In genomic region chr15:80277625-80278024, GRCm38 (mm10) we compare ENCODE assay signal across 9 mouse cellular contexts. TPM values are rescaled to one million over a fixed set of nuclear protein-coding genes. Genes with fewer than 3 reads are reported as not detected.
DNase-seq lines count a peak whose midpoint lies in the region; ATAC-seq and TF ChIP-seq lines count a peak whose summit lies in the region.
"Had no signal": no experiment of that assay in that cellular context is flagged by ENCODE, and none has a peak within 500 bp of the region (broad histone marks: within the 10 kb centered on the region; RNA-seq: fewer than 3 reads in every experiment).

No protein-coding gene starts in this region.

- no peak overlapping the region for H3K4me3 ChIP-seq in myocyte
- no peak overlapping the region for H3K4me3 ChIP-seq in intestine, postnatal 0 days (ENCODE audit: low read depth, low read length)
- H3K4me3 ChIP-seq: heart, embryonic 13.5 days had no signal

- no peak overlapping the region for H3K27ac ChIP-seq in intestine, postnatal 0 days (ENCODE audit: low read depth, low read length)
- H3K27ac ChIP-seq: heart, embryonic 13.5 days had no signal

- no peak overlapping the region for H3K9ac ChIP-seq in intestine, postnatal 0 days (ENCODE audit: low read depth, low read length)
- H3K9ac ChIP-seq: heart, embryonic 13.5 days had no signal

- WGBS in intestine, postnatal 0 days, result 0% methylated on average over 6 of the region's 6 CpGs

- H3K4me2 ChIP-seq in myocyte (ENCODE audit: low read depth), result no peak overlapping the region
- H3K4me2 ChIP-seq in intestine, postnatal 0 days (replicated peaks; ENCODE audit: low read depth), result no peak overlapping the region
- H3K4me2 ChIP-seq: heart, embryonic 13.5 days had no signal

- no peaks in the 10 kb centered on the region for H3K4me1 ChIP-seq in intestine, postnatal 0 days (replicated peaks; ENCODE audit: control insufficient read depth, insufficient read depth, low read length)
- H3K4me1 ChIP-seq: heart, embryonic 13.5 days had no signal

- H3K27me3 ChIP-seq in myocyte (ENCODE audit: control insufficient read depth, insufficient read depth, insufficient read length), result peaks cover 9% of the 10 kb centered on the region
- no peaks in the 10 kb centered on the region for H3K27me3 ChIP-seq in intestine, postnatal 0 days (replicated peaks; ENCODE audit: control insufficient read depth, insufficient read depth, low read length)

- no peaks in the 10 kb centered on the region for H3K9me3 ChIP-seq in intestine, postnatal 0 days (ENCODE audit: control insufficient read depth)
- H3K9me3 ChIP-seq: heart, embryonic 13.5 days had no signal

- H3ac ChIP-seq in myocyte (ENCODE audit: control insufficient read depth, insufficient read length), result no peak overlapping the region

- H3K79me2 ChIP-seq in myocyte (ENCODE audit: control insufficient read depth, insufficient read depth), result no peaks in the 10 kb centered on the region

- no peak for TF ChIP-seq POLR2A in myocyte (IDR thresholded peaks at IDR 0.05; ENCODE audit: insufficient read length, low read depth)

- H3K36me3 ChIP-seq in myocyte (ENCODE audit: control insufficient read depth, insufficient read depth), result no peaks in the 10 kb centered on the region
- H3K36me3 ChIP-seq in intestine, postnatal 0 days (ENCODE audit: control insufficient read depth, insufficient read depth), result no peaks in the 10 kb centered on the region
- H3K36me3 ChIP-seq: heart, embryonic 13.5 days had no signal

- TF ChIP-seq CTCF in intestine, postnatal 0 days (IDR thresholded peaks at IDR 0.05; ENCODE audit: low read depth), result no peak

- peak; percentile 69 to 82 for DNase-seq in heart, postnatal 14 days
- no peak for DNase-seq in heart, adult 11 months
- peak; percentile 47 to 80 for DNase-seq in urinary bladder, postnatal 4 days (ENCODE audit: low spot score in 2 of 2)
- no peak for DNase-seq in urinary bladder, adult 2 months (ENCODE audit: low spot score)
- DNase-seq in MN1 (ENCODE audit: low spot score), result no peak

- intact Hi-C loops in heart, postnatal 14 days (cut with DNase I), result no loop called here

- peak; percentile 42; the same call in 1 of the 2 replicates for ATAC-seq in granulocyte monocyte progenitor cell, adult 5-6 weeks (replicated peaks; ENCODE audit: poor library complexity, severe bottlenecking)
- no peak for ATAC-seq in intestine, postnatal 0 days

TF ChIP-seq in myocyte, 11 proteins besides CTCF, POLR2A, EP300 and RAD21:
- TF ChIP-seq MAX (IDR thresholded peaks at IDR 0.05; ENCODE audit: low read depth), result peak; percentile 93
- peak; percentile 97 for TF ChIP-seq REST (IDR thresholded peaks at IDR 0.05; ENCODE audit: insufficient read depth, insufficient read length)
- peak in 1 of 3 experiments; percentile 52 for TF ChIP-seq MYOG (IDR thresholded peaks at IDR 0.05; ENCODE audit: control insufficient read depth in 1 of 3, insufficient read depth in 1 of 3, insufficient read length in 2 of 3, low read depth in 2 of 3)
- no peak for TF ChIP-seq TCF3 (IDR thresholded peaks at IDR 0.05; ENCODE audit: insufficient read length, low read depth)
- peak in 1 of 3 experiments; percentile 17 for TF ChIP-seq MYOD1 (IDR thresholded peaks at IDR 0.05; ENCODE audit: control insufficient read depth in 1 of 3, insufficient read length in 2 of 3, low read depth in 2 of 3)
- TF ChIP-seq TCF12 (IDR thresholded peaks at IDR 0.05; ENCODE audit: insufficient read depth, poor library complexity, severe bottlenecking), result no peak
- no peak for TF ChIP-seq CEBPB (IDR thresholded peaks at IDR 0.05; ENCODE audit: insufficient read depth, poor library complexity, severe bottlenecking)
- TF ChIP-seq E2F4 (IDR thresholded peaks at IDR 0.05; ENCODE audit: insufficient read depth), result no peak
- no peak for TF ChIP-seq SRF (IDR thresholded peaks at IDR 0.05; ENCODE audit: control insufficient read depth, insufficient read length, low read depth)
TF ChIP-seq in myocyte: peak in this region for 4.

RNA-seq across cellular contexts. Expression of gene Cacna1i, which starts 9.4 kb away (rescaled TPM):
- total RNA-seq in heart, postnatal 14 days (2021), result under 1 TPM in 1 of 2 experiments, not detected in 1; 0.10 TPM
- polyA plus RNA-seq in urinary bladder, adult 2 months (2012; rRNA removed), result 0.01 and 0.03 TPM in 2 replicates
- not detected in 2 replicates for total RNA-seq in granulocyte monocyte progenitor cell, adult 5-6 weeks (2014; fragmentation: Nextera tagmentation)
- total RNA-seq in granulocyte monocyte progenitor cell, adult 5-6 weeks (2017), result not detected in 2 replicates
- polyA plus RNA-seq in myocyte (2012; fragmentation: generic; extraction: Trizol), result 0.04 TPM
- polyA plus RNA-seq in intestine, postnatal 0 days (2015; fragmentation: Nextera tagmentation; extraction: Ambion mirVana), result 0.03 TPM in 1 of 2 replicates, not detected in the other
- polyA plus RNA-seq: heart, embryonic 13.5 days had no signal

RNA-seq across cellular contexts. Expression of gene Rps19bp1, which starts 13.5 kb away (rescaled TPM):
- 10 to 100 TPM; 17.8 to 18.8 TPM for total RNA-seq in heart, postnatal 14 days (2021)
- 27.1 and 30.9 TPM in 2 replicates for polyA plus RNA-seq in urinary bladder, adult 2 months (2012; rRNA removed)
- total RNA-seq in granulocyte monocyte progenitor cell, adult 5-6 weeks (2014; fragmentation: Nextera tagmentation), result 34.9 and 40.9 TPM in 2 replicates
- total RNA-seq in granulocyte monocyte progenitor cell, adult 5-6 weeks (2017), result 32.7 and 40.0 TPM in 2 replicates
- polyA plus RNA-seq in myocyte (2012; fragmentation: generic; extraction: Trizol), result 144 TPM
- polyA plus RNA-seq in intestine, postnatal 0 days (2015; fragmentation: Nextera tagmentation; extraction: Ambion mirVana), result 48.4 and 49.3 TPM in 2 replicates

RNA-seq across cellular contexts. Expression of gene Atf4, which starts 22.6 kb away (rescaled TPM):
- total RNA-seq in heart, postnatal 14 days (2021), result 10 to 100 TPM; 83.7 to 91.1 TPM
- 211 and 346 TPM in 2 replicates for polyA plus RNA-seq in urinary bladder, adult 2 months (2012; rRNA removed)
- total RNA-seq in granulocyte monocyte progenitor cell, adult 5-6 weeks (2014; fragmentation: Nextera tagmentation), result 195 and 214 TPM in 2 replicates
- 361 and 380 TPM in 2 replicates for total RNA-seq in granulocyte monocyte progenitor cell, adult 5-6 weeks (2017)
- 1,038 TPM for polyA plus RNA-seq in myocyte (2012; fragmentation: generic; extraction: Trizol)
- 95.2 and 106 TPM in 2 replicates for polyA plus RNA-seq in intestine, postnatal 0 days (2015; fragmentation: Nextera tagmentation; extraction: Ambion mirVana)

RNA-seq across cellular contexts. Expression of gene AC140267.1, which starts 42.0 kb away (rescaled TPM):
- 10 to 100 TPM in 1 of 2 experiments, 1 to 10 TPM in 1; 3.4 to 24.9 TPM for total RNA-seq in heart, postnatal 14 days (2021)
- not detected in 2 replicates for polyA plus RNA-seq in urinary bladder, adult 2 months (2012; rRNA removed)
- total RNA-seq in granulocyte monocyte progenitor cell, adult 5-6 weeks (2014; fragmentation: Nextera tagmentation), result 39.4 TPM in 1 of 2 replicates, not detected in the other
- not detected in 2 replicates for total RNA-seq in granulocyte monocyte progenitor cell, adult 5-6 weeks (2017)
- not detected for polyA plus RNA-seq in myocyte (2012; fragmentation: generic; extraction: Trizol)
- polyA plus RNA-seq in intestine, postnatal 0 days (2015; fragmentation: Nextera tagmentation; extraction: Ambion mirVana), result not detected in 2 replicates
- polyA plus RNA-seq: heart, embryonic 13.5 days had no signal

RNA-seq across cellular contexts. Expression of gene Mief1, which starts 43.8 kb away (rescaled TPM):
- 10 to 100 TPM; 31.0 to 33.0 TPM for total RNA-seq in heart, postnatal 14 days (2021)
- polyA plus RNA-seq in urinary bladder, adult 2 months (2012; rRNA removed), result 10.6 and 15.1 TPM in 2 replicates
- total RNA-seq in granulocyte monocyte progenitor cell, adult 5-6 weeks (2014; fragmentation: Nextera tagmentation), result 20.3 and 31.4 TPM in 2 replicates
- 19.2 and 20.8 TPM in 2 replicates for total RNA-seq in granulocyte monocyte progenitor cell, adult 5-6 weeks (2017)
- polyA plus RNA-seq in myocyte (2012; fragmentation: generic; extraction: Trizol), result 24.3 TPM
- polyA plus RNA-seq in intestine, postnatal 0 days (2015; fragmentation: Nextera tagmentation; extraction: Ambion mirVana), result 12.0 and 14.2 TPM in 2 replicates

Comparison
In these comparisons a context has a peak if more than half of its experiments do, and no peak if none do; other contexts are left out.
1. DNase-seq: peak in heart, postnatal 14 days (2 of 2) and urinary bladder, postnatal 4 days (2 of 2); none in heart, adult 11 months (single experiment), urinary bladder, adult 2 months (single experiment) and MN1 (single experiment).